Mouse (Mus musculus) liver, embryonic 14.5 days (tissue): Measurements from ENCODE around the gene Phtf1.

ENCODE experiments used
- CTCF ChIP-seq: IDR thresholded peaks from 2 replicates; pipeline ENCODE4 v1.5.1; 2016; ENCODE audit warnings: antibody characterized with exemption, low read depth, control low read depth
- EP300 ChIP-seq: IDR thresholded peaks from 2 replicates; pipeline ENCODE4 v1.6.1; 2016; ENCODE audit warnings: antibody characterized with exemption, low read depth

DNA sequence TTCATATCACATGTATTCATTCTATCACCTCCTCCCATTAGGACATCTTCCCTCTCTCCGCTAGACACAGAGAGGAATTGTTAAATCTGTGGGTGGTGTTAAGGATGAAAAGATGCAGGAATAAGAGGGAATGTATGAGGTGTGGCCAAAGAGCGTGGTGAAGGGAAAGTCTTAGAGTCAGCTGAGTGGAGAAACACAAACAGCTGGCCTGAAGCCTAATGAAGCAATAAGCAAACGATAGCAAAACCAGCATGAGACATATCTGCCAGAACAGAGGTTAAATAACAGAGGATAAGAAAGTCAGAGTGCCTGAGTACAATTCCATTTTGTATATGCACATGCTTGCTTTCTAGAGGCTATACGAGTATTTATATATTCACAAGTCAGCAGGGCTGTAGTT lies 16.6 kb downstream of the Phtf1 start:
- TF ChIP-seq EP300 (no peak), CTCF (no peak)
